Mouse (Mus musculus): Measurements from ENCODE around the gene Peli2. TPM values are rescaled to one million over a fixed set of nuclear protein-coding genes. Genes with fewer than 3 reads are reported as not detected.

Peli2 gene
- total and polyA plus RNA-seq, 3 experiments, result not detected

DNA sequence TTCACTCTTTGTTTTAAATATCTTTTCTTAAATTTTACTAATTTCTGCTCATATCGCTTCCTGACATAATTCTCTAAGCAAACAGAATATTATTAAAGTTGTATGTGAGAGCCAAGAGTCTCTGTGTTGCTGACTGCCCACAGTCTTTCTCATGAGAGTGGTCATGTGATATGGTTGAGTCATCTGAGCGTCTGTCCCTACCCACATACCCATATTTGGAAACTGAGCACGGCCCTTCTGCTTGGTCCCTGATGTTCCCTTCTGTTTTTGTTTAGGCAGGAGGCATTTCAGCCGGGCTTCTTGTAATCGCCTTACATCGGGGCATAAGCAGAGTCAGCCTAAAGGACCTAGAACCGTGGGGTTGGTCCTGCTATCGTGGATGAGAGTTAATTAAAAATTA, 68.7 kb downstream of the Peli2 start:
- DNase-seq (ENCODE audit: extremely low read depth), result peak; percentile 75
- Histone ChIP-seq H3K79me2 (replicated peaks; ENCODE audit: control insufficient read depth, extremely low read depth, insufficient read depth, poor library complexity, severe bottlenecking) (no peaks in the 10 kb centered on the region), H3K4me2 (ENCODE audit: insufficient read depth, low read depth, poor library complexity, severe bottlenecking) (no peak overlapping the region), H3K4me3 (replicated peaks in 1 of 3; ENCODE audit: low read depth in 2 of 3, low read length in 2 of 3, poor library complexity in 1 of 3) (no peak overlapping the region), H3K9ac (ENCODE audit: insufficient read depth, low read depth) (no peak overlapping the region), H3K9me3 (replicated peaks; ENCODE audit: low read length) (no peaks in the 10 kb centered on the region), H3K27ac (ENCODE audit: insufficient read depth, low read depth) (no peak overlapping the region), H3K36me3 (replicated peaks in 1 of 2; ENCODE audit: control insufficient read depth in 1 of 2, insufficient read depth in 1 of 2, low read length in 1 of 2) (no peaks in the 10 kb centered on the region), H3K27me3 (replicated peaks) (no peaks in the 10 kb centered on the region), H3K4me1 (ENCODE audit: control insufficient read depth in 1 of 2, insufficient read depth in 2 of 2) (peaks cover 0 to 9% of the 10 kb centered on the region in 2 experiments; a peak in 2 of 4 replicates)
- in situ Hi-C loops (cut with MboI; ENCODE audit: low pct_ligation_motif_present, low pct_unique_long_range_greater_than_20kb, low sequenced_read_pairs), result no loop called here
- TF ChIP-seq JUN (IDR thresholded peaks at IDR 0.05; ENCODE audit: insufficient read depth, low read depth, low read length) (peak; percentile 10; the same call in 1 of the 2 replicates), SMC3 (IDR thresholded peaks at IDR 0.05; ENCODE audit: low read depth, low read length) (no peak), MAX (IDR thresholded peaks at IDR 0.05; ENCODE audit: low read length) (no peak), MXI1 (IDR thresholded peaks at IDR 0.05; ENCODE audit: low read depth, low read length) (no peak), E2F4 (IDR thresholded peaks at IDR 0.05; ENCODE audit: insufficient replicate concordance, low read depth, low read length) (no peak), KAT2A (IDR thresholded peaks at IDR 0.05; ENCODE audit: insufficient replicate concordance, low read length) (no peak), ZMIZ1 (IDR thresholded peaks at IDR 0.05; ENCODE audit: low read depth, low read length) (no peak), PAX5 (IDR thresholded peaks at IDR 0.05; ENCODE audit: low read length) (no peak), MEF2A (IDR thresholded peaks at IDR 0.05; ENCODE audit: borderline replicate concordance, low read depth, low read length) (no peak), IRF4 (IDR thresholded peaks at IDR 0.05; ENCODE audit: low read depth, low read length) (no peak), SIN3A (IDR thresholded peaks at IDR 0.05; ENCODE audit: low read length) (no peak), ZC3H11A (IDR thresholded peaks at IDR 0.05; ENCODE audit: low read depth, low read length) (no peak), HCFC1 (IDR thresholded peaks at IDR 0.05; ENCODE audit: low read depth, low read length) (no peak), CTCF (conservative IDR thresholded peaks at IDR 0.05 in 1 of 2, IDR thresholded peaks at IDR 0.05 in 1 of 2; ENCODE audit: low read depth in 2 of 2, low read length in 2 of 2) (no peak), USF2 (conservative IDR thresholded peaks at IDR 0.05; ENCODE audit: low read depth, low read length) (peak; percentile 66), RAD21 (IDR thresholded peaks at IDR 0.05; ENCODE audit: low read depth, low read length) (no peak), ELF1 (IDR thresholded peaks at IDR 0.05; ENCODE audit: low read depth, low read length) (no peak), ZKSCAN1 (IDR thresholded peaks at IDR 0.05; ENCODE audit: borderline replicate concordance, low read depth, low read length) (no peak), CHD1 (IDR thresholded peaks at IDR 0.05; ENCODE audit: low read depth, low read length) (no peak), ZNF384 (IDR thresholded peaks at IDR 0.05; ENCODE audit: low read depth, low read length) (no peak), JUND (conservative IDR thresholded peaks at IDR 0.05; ENCODE audit: low read depth, low read length) (0 out of 2 replicates have a peak, but pooled peaks have one; percentile 27), POLR2A (IDR thresholded peaks at IDR 0.05; ENCODE audit: low read depth, low read length) (no peak), MAFK (IDR thresholded peaks at IDR 0.05; ENCODE audit: insufficient replicate concordance, low read length) (no peak), EP300 (IDR thresholded peaks at IDR 0.05; ENCODE audit: low read length) (no peak), POLR2AphosphoS2 (IDR thresholded peaks at IDR 0.05; ENCODE audit: low read depth, low read length) (no peak), CHD2 (IDR thresholded peaks at IDR 0.05; ENCODE audit: low read length) (no peak), NELFE (IDR thresholded peaks at IDR 0.05; ENCODE audit: low read depth, low read length) (no peak), MAZ (IDR thresholded peaks at IDR 0.05; ENCODE audit: low read depth, low read length) (no peak), NRF1 (IDR thresholded peaks at IDR 0.05; ENCODE audit: low read depth, low read length) (no peak), MYC (IDR thresholded peaks at IDR 0.05; ENCODE audit: low read depth, low read length) (no peak), UBTF (IDR thresholded peaks at IDR 0.05; ENCODE audit: low read depth, low read length) (no peak), USF1 (IDR thresholded peaks at IDR 0.05; ENCODE audit: low read depth, low read length) (peak; percentile 63), BHLHE40 (IDR thresholded peaks at IDR 0.05; ENCODE audit: low read depth, low read length) (peak; percentile 61), ETS1 (conservative IDR thresholded peaks at IDR 0.05; ENCODE audit: low read depth, low read length) (no peak), RCOR1 (conservative IDR thresholded peaks at IDR 0.05; ENCODE audit: low read depth, low read length) (no peak), TBP (conservative IDR thresholded peaks at IDR 0.05; ENCODE audit: low read depth, low read length) (no peak), TCF12 (IDR thresholded peaks at IDR 0.05; ENCODE audit: low read depth, low read length) (no peak), GABPA (IDR thresholded peaks at IDR 0.05; ENCODE audit: insufficient replicate concordance, low read depth, low read length) (no peak)
- dilution Hi-C loops (cut with MboI; ENCODE audit: extremely low pct_ligation_motif_present, extremely low pct_unique_long_range_greater_than_20kb, low sequenced_read_pairs), result no loop called here
